Mouse (Mus musculus): ENCODE measurements around the gene Mbd3.

Mbd3 gene

DNA sequence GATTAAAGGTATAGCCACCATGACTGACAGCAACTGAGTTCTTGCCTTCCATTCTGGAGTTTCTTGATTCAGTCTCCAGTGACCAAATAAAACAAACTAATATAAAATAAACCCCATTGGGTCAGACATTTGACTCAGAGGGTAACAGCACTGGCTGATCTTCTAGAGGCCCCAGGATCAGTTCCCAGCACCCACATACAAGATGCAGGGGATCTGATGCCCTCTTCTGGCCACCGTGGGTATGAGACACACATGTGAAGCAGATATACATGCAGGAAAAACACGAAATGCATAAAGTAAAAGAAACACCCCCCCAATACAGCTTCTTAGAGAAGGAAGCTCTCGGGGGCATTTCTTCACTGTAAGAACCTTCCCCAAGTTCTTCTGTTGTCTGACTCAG, 25.7 kb upstream of the Mbd3 start:
- no peak for DNase-seq (ENCODE audit: low read depth, low spot score)

DNA sequence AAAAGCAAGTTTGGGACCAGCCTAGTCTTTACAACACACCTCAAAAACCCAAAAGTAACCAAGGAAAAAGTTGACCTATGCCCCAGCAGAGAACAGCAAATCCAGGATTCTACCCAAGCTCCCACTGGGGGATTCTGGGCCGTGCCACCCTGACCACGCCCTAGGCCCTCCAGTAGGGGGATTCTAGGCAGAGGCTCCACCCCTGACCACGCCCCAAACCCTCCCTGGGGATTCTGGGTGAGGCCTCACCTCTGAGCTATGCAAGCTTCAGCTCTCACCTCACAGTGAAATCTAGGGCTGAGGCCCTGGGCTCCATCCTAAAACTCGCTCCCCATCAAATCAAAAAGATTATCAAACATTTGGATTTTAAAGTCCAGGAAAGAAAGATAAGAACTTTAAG, 24.2 kb upstream of the Mbd3 start:
- DNase-seq (ENCODE audit: low read depth, low spot score) = peak; percentile 82

DNA sequence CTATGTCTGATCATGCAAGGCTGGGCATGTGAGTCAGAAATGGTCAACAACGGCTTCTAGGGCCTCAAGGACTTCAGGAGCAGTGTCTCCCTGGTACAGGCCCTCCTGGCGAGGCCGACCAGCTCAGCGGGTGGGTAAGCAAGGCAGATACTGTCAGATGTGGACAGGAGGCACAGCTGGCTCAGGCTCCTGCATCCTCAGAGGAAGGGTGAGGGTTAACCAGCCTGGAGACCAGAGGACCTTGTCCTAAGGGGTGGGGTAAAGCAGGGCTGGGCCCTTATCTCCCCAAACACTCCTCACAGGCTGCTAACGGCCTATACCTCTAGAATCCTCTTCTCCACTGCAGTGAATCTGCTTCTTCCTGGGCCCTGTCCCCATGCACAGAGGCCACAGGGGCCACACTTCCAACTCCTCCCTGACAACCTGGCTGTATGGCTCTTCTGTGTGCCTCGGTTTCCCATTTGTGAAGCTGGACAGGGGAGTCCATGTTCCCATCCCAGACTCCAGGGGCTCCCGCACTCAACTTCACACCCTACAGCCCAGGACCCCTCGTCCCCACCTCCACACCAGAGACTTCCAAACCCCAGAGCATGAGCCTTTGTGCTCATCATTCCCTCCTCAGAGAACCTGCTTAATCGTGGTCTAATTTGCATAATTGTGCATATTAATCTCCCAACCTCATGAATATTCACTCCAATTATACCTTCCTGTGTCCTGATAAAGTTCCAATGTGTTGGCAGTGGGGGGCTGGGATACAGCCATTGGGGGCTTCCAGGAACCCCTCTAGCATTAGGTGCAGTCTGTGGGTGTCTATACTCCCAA, 22.5 kb upstream of the Mbd3 start:
- peak; percentile 75 for DNase-seq (ENCODE audit: low read depth, low spot score)

DNA sequence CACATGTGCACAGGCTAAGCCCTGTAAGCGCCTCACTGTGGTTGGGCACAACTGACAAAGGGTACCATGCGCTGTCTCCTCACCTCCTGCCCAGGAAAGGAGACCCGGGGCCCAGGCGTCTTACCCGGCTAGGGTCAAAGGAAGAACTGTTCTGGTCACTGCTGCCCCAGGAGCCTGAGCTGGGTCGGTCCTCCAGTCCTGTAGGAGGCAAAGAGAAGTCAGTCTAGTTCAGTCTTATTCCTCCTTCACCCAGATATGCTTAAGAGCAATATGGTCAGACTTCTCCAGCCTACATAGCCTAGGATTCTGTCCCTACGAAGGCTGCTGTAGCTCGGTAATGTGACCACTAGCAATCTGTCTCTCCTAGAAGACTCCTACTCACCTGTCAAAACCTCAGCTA, 21.9 kb upstream of the Mbd3 start:
- no peak for DNase-seq (ENCODE audit: low read depth, low spot score)

DNA sequence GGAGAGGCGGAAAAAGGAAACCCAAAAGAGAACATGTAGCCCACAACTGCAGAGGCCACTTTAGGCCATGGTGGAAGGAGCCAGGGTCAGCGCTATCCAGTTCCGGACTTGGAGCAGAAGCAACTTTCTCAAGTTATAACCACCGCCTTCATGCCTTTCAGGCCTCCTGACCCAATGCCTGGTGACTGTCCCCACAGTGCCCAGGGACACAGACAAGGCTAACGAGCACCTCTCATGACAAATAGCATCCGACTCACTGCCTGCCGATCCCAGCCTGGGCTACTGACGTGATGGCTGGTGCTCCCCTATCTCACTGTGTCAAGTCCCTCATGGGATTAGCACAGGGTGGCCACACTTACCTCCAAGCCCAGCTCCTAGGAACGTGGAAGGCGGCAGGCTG, 21.4 kb upstream of the Mbd3 start:
- no peak for DNase-seq (ENCODE audit: low read depth, low spot score)

DNA sequence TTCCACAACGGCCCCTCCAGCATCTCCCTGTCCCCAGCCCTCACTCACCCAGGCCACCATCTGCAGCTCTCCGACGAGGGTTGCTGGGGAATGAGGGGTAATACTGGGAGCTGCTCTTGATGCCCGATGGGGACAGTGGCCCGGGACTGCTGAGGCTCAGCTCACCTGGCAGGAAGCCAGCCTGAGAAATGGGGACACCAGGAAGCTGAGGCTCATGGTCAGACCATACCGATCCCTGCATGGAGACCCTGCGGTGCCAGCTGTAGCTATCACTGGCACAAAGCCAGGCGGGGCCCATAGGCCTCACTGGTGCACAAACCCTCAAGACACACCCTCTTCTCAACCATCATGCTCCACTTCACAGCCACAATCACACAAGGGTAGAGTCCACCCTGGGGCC, 20.1 kb upstream of the Mbd3 start:
- DNase-seq (ENCODE audit: low read depth, low spot score) = no peak

DNA sequence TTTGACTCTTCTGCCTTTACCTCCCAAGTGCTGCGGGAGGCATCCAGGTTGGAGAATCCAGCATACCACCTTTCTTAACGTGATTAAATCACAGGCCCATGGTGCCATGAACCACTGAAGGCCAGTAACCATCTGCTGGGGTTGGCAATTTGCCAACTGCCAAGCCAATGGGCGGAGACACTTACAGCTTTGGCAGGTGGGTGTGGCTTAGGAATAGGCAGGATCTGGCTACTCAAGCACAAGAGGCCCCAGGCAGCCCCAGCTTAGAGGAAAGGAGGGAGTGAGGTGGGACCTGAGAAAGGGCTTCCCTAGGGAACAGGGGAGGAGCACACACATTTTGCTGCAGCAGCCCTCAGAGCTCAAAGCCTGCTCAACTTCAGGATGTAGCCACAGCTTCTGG, 19.0 kb upstream of the Mbd3 start:
- DNase-seq (ENCODE audit: low read depth, low spot score) = no peak

DNA sequence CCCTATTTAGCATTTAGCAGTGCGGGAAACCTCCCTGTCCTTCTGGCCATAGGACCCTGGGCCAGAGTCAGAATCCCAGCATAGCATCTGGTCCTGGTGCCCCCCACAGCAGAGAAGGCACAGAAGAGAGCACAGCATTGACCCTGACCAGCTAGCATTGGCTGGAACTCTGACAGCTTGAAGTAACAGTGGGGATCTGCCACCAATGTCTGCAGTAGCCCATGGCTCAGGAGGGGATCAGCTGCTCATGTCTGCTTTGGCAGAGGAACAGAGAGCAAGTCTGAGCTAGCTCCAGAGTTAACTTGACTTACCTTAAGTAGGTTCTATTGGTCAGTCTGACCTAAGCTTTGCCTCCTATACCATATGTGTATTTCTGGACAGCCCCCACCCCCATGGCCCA, 18.5 kb upstream of the Mbd3 start:
- no peak for DNase-seq (ENCODE audit: low read depth, low spot score)

DNA sequence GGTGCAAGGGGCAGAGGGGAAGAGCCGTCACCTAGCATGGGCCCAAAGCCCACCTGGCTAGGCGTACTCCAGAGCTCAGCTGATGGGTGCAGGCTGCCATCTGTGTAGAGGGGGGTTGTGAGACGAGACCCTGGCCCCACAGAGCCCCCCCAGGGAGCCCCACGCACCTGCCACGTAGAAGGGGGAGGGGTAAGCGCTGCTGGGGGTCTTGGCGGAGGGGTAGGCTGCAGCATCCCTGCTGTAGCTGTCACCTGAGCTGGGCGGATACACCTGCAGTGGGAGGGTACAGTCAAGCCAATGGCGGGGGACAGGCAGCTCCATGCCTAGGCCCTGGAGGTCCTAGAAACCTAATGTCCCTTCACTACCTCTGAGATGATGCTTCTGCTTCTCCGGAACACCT, 18.0 kb upstream of the Mbd3 start:
- DNase-seq (ENCODE audit: low read depth, low spot score) = no peak

DNA sequence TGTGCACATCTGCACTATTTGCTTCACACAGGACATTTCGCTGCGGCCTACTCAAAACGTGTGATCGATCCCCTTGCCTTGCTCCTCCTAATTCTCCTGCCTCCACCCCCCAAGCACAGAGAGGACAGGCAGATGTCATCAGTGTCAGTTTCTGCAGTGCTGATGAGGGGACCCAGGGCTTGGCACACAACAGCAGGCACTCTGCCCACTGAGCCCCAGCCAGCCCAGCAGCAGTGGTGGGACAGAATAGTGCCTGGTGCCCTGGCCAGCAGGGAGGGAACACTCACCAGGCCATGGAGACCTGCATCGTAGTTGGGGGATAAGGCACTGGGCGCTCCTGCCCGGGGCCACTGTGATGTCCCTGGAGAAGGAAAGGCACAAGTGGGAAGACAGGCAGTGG, 16.2 kb upstream of the Mbd3 start:
- no peak for DNase-seq (ENCODE audit: low read depth, low spot score)

DNA sequence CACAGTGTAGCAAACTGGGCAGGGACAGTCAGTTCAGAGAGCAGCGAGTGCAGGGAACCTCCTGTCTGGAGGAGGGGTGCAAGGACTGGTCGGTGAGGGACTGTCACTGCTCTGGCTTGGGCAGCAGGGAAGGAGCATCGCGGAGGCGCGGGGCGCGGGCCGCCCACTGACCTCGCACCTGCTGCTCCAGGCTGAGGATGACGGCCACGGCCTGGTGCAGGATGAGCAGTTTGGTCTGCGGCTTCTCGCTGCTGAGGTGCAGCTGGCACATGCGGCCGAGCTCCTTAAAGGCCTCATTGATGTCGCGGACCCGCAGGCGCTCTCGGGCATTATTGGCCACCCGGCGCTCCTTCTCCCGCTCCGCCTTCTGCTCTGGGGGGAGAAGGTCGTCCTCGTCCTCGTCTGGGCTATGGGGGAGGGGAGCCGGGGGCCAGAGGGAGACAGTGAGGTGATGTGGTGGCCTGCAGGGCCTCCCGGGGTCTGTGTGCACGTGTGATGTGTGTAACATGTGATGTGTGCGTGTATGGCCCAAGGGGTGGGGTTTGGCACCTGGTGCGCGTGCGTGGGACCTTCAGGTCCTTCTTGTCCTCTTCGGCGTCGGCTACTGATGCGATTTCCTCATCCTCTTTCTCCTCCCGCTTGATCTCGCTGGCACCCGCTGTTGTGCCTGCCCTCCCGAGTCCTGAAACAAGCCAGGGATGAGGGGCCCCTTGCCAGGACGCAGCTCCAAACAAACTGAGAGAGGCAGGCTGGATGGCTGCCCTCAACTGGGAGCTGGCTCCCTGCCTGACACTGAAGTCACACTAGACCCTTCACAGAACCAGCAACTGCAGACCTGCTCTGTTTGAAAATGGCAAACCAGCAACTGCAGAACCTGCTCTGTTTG, 13.5 kb upstream of the Mbd3 start:
- no peak for DNase-seq (ENCODE audit: low read depth, low spot score)

DNA sequence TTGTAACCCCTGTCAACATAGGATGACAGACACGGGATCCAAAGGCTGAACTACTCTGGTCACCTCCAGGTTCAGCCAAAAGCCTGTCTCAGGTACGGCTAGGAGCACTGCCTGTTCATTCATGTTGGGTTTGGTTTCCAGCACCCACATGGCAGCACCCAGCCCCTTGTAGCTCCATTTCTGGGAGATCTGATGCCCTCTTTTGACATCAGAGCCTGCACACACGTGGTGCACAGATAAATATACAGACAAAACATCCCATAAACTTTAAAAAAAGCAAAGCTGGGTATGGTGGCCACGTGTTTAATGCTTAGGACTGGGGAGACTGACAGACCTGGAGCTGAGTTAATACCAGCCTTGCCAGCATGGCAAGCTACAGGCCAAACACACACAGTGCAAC, 8.6 kb upstream of the Mbd3 start:
- no peak for DNase-seq (ENCODE audit: low read depth, low spot score)

DNA sequence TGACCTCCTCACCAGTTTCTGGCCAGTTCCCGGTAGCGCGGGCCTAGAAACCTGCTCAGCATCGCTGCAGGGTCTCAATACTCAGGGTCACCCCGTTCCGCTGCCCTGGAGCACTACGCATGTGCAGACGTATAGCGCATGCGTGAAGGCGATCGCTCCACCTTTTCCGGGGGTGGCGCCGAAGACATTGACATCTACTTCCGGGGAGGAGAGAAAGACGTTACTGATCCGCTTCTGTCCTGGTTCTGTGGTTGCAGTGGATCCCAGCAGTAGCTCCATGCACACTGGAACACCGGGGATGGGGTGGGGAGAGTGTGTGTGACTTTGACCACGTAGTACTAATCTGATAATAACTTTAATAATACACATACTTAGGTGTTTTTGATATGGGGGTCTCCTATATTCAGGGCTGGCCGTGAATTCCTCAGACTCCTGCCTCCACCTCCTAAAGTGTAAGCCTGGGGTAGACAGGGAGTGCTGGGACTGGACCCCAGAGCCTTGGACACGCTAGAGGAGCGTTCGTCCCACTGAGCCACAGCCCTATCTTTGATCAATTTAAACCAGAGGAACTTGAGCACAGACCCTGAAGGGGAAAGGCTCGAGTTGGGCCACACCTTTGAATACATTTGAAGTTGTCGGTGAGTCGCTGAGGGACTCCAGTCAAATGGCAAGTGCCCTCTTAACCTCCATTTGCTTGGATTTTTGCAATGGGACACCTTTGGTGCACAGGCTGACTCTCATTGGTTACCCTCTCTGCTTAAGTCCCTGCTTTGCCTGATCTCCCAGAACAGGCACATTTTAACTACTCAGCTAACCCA, 7.5 kb upstream of the Mbd3 start, which contains the start of gene Uqcr11:
TSS of gene Uqcr11 (minus strand) at position 147 of the 818 bp plus-strand sequence.
- DNase-seq (ENCODE audit: low read depth, low spot score) = peak; percentile 85

DNA sequence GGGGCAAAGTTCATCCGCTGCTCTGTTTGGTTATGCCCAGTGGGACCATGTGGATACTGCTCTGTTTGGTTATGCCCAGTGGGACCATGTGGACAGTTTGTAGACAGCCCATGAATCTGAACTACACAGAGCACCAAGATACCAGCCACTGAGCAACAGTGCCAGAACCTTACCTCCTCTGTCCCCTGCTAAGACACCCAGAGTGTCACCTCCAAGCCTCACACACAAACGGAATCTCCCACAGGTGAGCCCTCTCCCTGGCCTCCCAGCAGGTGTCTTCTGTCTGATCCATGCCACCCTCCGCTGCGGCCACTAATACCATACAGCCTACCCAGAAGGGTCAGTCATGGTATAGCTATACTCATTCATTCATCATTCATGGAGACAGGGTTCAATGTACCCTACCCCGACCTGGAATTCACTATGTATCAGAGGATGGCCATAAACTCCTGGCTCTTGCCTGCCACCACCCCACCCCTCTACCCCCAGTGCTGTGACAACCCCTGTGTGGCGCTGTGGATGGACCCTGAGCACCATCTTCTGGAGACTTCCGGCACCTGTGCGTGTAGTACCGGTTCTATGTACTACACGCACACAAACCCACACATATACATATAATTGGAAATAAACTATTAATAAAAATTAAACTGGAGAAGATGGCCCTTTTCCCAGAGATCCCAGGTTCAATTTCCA, 6.3 kb upstream of the Mbd3 start:
- no peak for DNase-seq (ENCODE audit: low read depth, low spot score)

DNA sequence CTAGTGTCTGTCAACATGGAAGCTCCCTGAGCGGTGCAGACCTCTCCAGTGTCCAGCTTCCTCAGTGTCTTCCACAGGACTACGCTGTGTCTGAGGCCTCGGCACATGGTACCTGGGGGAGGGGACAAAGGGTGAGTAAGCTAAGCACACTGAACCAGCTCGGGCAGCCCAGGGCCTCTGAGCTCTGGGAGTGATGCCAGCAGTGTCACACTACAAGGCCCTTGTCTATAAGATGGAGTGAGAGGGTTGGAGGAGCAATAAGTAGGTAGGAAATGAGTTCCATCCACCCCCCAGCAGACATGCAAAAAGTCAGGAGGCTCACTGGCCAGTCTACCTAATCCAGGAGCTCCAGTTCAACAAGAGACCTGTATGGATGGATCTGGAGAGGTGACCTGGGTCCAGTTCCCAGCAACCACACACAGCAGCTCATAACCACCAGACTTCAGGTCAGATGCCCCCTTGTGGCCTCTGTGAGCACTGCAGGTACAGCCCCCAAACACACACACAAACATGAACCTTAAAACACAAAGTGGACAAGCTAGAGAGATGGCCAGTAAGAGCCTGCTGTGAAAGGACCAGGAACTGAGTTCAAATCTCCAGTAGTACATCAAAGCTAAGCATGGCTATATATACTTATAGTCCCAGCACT, 3.8 kb upstream of the Mbd3 start:
- DNase-seq (ENCODE audit: low read depth, low spot score) = no peak

DNA sequence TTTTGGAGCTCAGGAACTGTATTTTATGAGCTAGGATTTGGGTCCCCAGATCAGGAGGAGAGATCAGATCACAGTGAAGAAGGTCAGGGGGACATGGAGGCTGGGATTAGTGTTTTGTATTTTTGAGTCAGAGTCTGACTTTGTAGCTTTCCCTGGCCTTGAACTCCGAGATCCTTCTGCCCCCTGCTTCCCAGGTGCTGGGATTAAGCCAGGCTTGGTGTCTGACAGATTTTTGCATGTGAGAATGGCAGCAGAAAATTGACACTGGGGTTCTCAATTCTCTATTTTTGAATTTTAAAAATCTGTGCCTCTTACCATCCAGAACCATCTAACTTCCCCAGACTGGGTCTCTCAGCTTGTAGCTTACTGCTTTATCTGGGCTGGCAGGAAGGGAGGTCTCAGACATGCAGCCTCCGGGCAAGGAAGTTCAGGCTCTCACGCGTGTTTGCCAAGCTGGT, 1.4 kb upstream of the Mbd3 start:
- no peak for DNase-seq (ENCODE audit: low read depth, low spot score)

DNA sequence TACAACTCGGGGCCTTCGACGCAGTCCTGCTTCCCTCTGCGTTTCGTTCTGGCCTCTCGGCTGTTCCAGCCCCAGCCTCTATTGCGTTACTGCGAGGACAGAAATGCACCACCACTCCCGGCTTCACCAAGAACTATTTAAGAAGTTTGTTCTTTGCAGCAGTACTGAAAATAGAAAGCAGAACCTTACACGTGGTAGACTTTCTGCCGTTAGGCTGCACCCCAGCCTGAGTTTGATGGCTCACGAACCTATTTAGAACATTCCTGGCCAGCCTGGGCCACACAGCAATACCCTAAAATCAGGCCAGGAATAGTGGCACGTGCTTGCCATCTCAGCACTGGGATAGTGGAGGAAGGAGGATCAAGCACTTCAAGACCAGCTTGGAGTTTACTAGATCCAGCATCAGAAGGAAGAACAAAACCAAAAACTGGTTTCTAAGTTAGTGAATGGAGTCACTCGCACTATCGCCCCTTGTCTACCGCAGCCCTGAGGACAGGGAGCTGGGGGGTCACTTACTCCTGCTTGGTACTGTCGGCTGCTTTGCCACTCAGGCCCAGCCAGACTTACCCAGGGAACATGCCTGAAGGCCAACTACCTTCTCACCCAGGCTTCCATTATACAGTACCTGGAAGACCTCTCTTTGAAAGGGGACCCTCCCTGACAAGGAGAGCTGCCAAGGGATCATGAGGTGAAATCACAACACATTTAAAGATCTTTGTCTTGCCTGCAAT, 788 bp upstream of the Mbd3 start:
- DNase-seq (ENCODE audit: low read depth, low spot score) = no peak

DNA sequence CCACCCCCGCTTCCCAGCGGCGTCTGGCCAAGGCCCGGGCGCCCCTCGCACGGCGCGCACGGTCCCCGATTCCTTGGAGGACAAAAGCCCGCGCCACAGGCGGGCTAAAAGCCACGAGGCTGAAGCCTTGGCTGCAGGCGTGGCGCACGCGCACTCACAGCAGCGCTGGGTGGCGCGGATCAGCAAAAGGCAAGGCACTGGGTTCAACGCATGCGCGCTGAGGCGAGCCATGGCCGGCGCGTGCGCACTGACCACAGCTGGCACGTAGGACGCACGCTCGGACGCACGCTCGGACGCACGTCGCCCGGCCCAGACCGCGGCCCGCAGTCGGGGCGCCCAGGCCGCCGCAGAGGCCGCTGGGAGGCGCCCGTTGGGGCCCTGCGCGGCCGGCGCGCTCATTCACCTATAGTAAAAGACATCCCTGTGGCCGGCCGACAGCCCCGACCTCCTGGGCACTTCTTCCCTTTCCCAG, 595 bp downstream of the Mbd3 start:
- DNase-seq (ENCODE audit: low read depth, low spot score) = peak; percentile 97

DNA sequence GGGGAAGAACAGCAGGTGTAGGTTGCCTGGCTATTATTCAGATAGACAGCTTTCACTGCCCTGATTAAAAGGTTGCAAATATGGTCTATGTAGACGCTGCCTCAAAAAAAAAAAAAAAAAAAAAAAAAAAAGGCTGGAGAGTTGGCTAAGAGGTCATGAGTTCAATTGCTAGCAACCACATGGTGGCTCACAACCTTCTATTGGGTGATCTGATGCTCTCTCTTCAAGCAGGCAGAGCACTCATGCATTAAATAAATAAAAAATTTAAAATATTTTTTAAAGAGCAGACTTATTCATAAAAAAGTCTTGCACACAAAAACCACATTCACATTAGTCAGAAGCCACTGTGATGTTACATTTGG, 1.2 kb downstream of the Mbd3 start:
- no peak for DNase-seq (ENCODE audit: low read depth, low spot score)

Data from c-Kit-negative CD71-positive TER-119-positive erythroid progenitor cells, embryonic 14.5 days (primary cell).